Mouse (Mus musculus): ENCODE data around the gene Nadk.

- TF ChIP-seq POLR2A (IDR thresholded peaks at IDR 0.05; ENCODE audit: control insufficient read depth, extremely low read depth, insufficient read depth, low read length, poor library complexity) (no peak), CTCF (IDR thresholded peaks at IDR 0.05; ENCODE audit: borderline replicate concordance, control insufficient read depth, extremely low read depth, insufficient read depth, low read length, poor library complexity) (no peak)
Measured at GRCm38 (mm10) chr4:155571442-155571841, 9.3 kb downstream of the Nadk start.
